Mouse (Mus musculus) urinary bladder, postnatal 25 days (tissue): ENCODE results near the gene Atp6v1e1.

Experiments used
- DNase-seq: peaks from one replicate; pipeline ENCODE4 v3.0.0; 2022; ENCODE audit warnings: low spot score

Atp6v1e1 gene

DNA sequence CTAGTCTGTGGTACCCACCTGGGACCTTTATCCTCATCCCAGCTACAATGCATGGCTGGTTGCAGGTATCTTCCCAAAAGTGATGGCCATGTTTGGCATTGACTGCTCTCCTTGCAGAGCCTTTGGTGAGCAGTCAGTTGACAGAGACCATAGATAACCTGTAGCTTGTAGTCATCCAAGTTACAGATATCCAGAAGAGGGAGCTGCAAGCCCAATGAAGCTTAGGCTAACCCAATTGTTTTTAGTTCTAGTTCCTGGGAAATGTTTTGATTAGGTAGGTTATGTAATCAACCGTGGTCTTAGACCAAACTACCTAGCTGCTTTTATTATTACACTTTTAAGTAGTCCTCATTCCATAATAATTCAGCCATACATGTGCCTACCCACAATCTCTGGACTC is 51.2 kb downstream of the Atp6v1e1 start:
- DNase-seq: no peak

DNA sequence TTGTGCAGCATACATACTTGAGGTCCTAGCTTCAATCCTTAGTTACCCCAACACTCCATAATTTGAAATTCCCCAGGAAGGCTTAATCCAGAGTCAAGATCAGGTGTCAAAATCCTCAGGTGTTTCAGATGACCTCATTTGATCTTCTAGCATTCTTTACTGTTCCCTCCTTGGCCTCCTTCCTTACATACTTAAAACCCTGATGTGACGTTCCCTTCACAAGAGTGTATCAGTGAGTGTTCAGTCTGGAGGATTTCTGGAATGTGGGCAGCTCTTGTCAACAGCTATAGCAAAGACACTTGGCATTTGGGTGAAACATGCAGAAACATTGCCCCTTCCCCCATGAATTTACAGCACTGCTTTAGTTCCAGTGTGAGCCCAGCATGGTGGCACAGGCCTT is 52.6 kb downstream of the Atp6v1e1 start:
- DNase-seq: no peak

- DNase-seq: no peak
Measured at GRCm38 (mm10) chr6:120761151-120761550, 61.4 kb downstream of the Atp6v1e1 start.

GRCm38 (mm10) chr6:120746416-120746815 is 76.2 kb downstream of the Atp6v1e1 start:
- no peak for DNase-seq
